In genomic region chr7:133047287-133047686, GRCm38 (mm10) we compare ENCODE assay signal across 14 mouse cellular contexts.
DNase-seq lines count a peak whose midpoint lies in the region; ATAC-seq lines count a peak whose summit lies in the region.
"Had no signal": no experiment of that assay in that cellular context is flagged by ENCODE, and none has a peak within 500 bp of the region (broad histone marks: within the 10 kb centered on the region; RNA-seq: fewer than 3 reads in every experiment).

No protein-coding gene starts in this region.

- peaks cover 72% of the 10 kb centered on the region for H3K4me1 ChIP-seq in intestine, embryonic 16.5 days (ENCODE audit: control insufficient read depth, insufficient read depth, low read length)

- 57% methylated on average over 4 of the region's 4 CpGs for WGBS in intestine, embryonic 16.5 days

- no peak overlapping the region for H3K4me2 ChIP-seq in intestine, embryonic 16.5 days (ENCODE audit: low read depth, low read length)
- H3K4me2 ChIP-seq: embryonic facial prominence, embryonic 15.5 days; lung, embryonic 14.5 days had no signal

- no peak overlapping the region; the same call in 1 of the 2 replicates for H3K27ac ChIP-seq in intestine, embryonic 16.5 days (ENCODE audit: low read length)
- H3K27ac ChIP-seq: embryonic facial prominence, embryonic 15.5 days; hindbrain, embryonic 10.5 days had no signal

- peak; percentile 69 for ATAC-seq in granulocyte monocyte progenitor cell, adult 5-6 weeks (replicated peaks; ENCODE audit: poor library complexity, severe bottlenecking)
- ATAC-seq in intestine, embryonic 16.5 days, result 0 out of 2 replicates have a peak, but pooled peaks have one; percentile 17
- peak; percentile 86 for ATAC-seq in megakaryocyte, adult 5-6 weeks (ENCODE audit: poor library complexity, severe bottlenecking)
- no peak for ATAC-seq in frontal cortex, adult (ENCODE audit: low TSS enrichment)

- H3K27me3 ChIP-seq in intestine, embryonic 16.5 days (replicated peaks; ENCODE audit: control insufficient read depth, insufficient read depth, low read length), result no peaks in the 10 kb centered on the region
- H3K27me3 ChIP-seq: embryonic facial prominence, embryonic 15.5 days had no signal

- H3K9me3 ChIP-seq in intestine, embryonic 16.5 days (ENCODE audit: control insufficient read depth, low read length), result no peaks in the 10 kb centered on the region
- H3K9me3 ChIP-seq: embryonic facial prominence, embryonic 15.5 days; hindbrain, embryonic 10.5 days had no signal

- peak; percentile 58 to 59 for DNase-seq in kidney, postnatal 36 days
- DNase-seq in kidney, postnatal 4 days, result no peak
- DNase-seq in cerebellum, adult 18-20 months, result no peak
- no peak for DNase-seq in B cell, adult 2 months
- DNase-seq: cerebellum, postnatal 36 days; kidney, adult 9 months; lung, embryonic 14.5 days; thymus, postnatal 14 days had no signal

- H3K4me3 ChIP-seq in intestine, embryonic 16.5 days (ENCODE audit: low read length), result no peak overlapping the region
- H3K4me3 ChIP-seq: embryonic facial prominence, embryonic 15.5 days; hindbrain, embryonic 10.5 days had no signal

- H3K9ac ChIP-seq in intestine, embryonic 16.5 days (ENCODE audit: low read depth, low read length), result no peak overlapping the region
- H3K9ac ChIP-seq: embryonic facial prominence, embryonic 15.5 days; lung, embryonic 14.5 days had no signal

- H3K36me3 ChIP-seq in intestine, embryonic 16.5 days (ENCODE audit: control insufficient read depth, insufficient read depth, low read length), result 0 out of 2 replicates have a peak, but pooled peaks cover 7% of the 10 kb centered on the region
- H3K36me3 ChIP-seq: embryonic facial prominence, embryonic 15.5 days had no signal

Comparison
In these comparisons a context has a peak if more than half of its experiments do, and no peak if none do; other contexts are left out.
1. DNase-seq: peak in kidney, postnatal 36 days (2 of 2); none in kidney, postnatal 4 days (0 of 2), cerebellum, adult 18-20 months (0 of 2) and B cell, adult 2 months (0 of 2).